Mouse (Mus musculus) mouse embryonic stem cell (cell line): Measurements from ENCODE around the gene Bex4.
"Not testable (repeated sequence)": the region's sequence is repeated elsewhere in the genome, so short reads cannot be mapped to it uniquely, and the experiment has no call there.

ENCODE experiments used
- in situ Hi-C, 2 experiments: fragments of 300-500 bp; cut with MboI; formaldehyde crosslinking; loops; 1 replicate in 1 of 2; 3 replicates in 1 of 2; pipeline ENCODE4 v1.14.3; 2019 to 2020; ENCODE audit warnings: low sequenced_read_pairs in 2 of 2, low pct_unique_long_range_greater_than_20kb in 1 of 2, mixed read lengths in 1 of 2; ENCODE audit not compliant: unreplicated experiment in 1 of 2

Bex4 gene

GRCm38 (mm10) chrX:136138827-136139639 is at the start of gene Bex4:
Gene Bex4 (plus strand): TSS chrX:136138996.
- in situ Hi-C loops = not testable (repeated sequence)

- in situ Hi-C loops = no loop called here
Measured at GRCm38 (mm10) chrX:136092497-136093279, 46.1 kb upstream of the Bex4 start.

- in situ Hi-C loops = no loop called here
Measured at GRCm38 (mm10) chrX:136094421-136094820, 44.4 kb upstream of the Bex4 start.

DNA sequence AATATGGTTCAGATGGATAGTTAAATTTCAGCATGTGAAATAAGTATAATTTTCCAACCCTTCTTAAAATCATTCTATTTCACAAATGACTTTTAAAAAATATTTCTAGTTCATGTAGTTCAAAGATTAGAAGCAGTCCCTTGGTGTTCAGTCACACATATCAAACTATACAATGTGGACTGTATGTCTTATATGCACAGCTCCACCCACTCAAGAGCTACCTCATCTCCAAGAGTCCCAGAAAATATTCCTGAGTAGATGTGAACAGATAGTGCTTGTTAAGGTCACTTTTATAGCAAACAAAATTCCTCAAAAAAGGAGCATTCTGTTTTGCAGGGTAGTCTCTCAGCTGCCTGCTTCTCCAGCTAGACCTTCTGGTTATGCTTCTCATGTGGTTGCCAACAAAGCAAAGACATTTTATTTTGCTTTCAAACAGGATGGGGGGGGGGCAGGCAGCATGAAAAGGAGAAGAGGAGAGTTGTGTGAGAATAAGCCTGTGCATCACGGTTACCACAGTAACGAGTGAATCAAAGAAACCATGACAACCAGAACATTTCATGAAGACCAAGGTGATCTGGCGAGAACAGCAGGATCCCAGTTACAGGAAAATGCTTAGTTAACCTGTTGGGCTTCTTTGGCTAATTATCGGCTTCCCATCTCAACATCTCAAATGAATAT is 34.6 kb upstream of the Bex4 start:
- in situ Hi-C loops = no loop called here

GRCm38 (mm10) chrX:136104724-136105088 is 34.1 kb upstream of the Bex4 start:
- in situ Hi-C loops = no loop called here

- in situ Hi-C loops = no loop called here
Measured at GRCm38 (mm10) chrX:136107942-136108341, 30.9 kb upstream of the Bex4 start.

- in situ Hi-C loops = no loop called here
Measured at GRCm38 (mm10) chrX:136115015-136115414, 23.8 kb upstream of the Bex4 start.

DNA sequence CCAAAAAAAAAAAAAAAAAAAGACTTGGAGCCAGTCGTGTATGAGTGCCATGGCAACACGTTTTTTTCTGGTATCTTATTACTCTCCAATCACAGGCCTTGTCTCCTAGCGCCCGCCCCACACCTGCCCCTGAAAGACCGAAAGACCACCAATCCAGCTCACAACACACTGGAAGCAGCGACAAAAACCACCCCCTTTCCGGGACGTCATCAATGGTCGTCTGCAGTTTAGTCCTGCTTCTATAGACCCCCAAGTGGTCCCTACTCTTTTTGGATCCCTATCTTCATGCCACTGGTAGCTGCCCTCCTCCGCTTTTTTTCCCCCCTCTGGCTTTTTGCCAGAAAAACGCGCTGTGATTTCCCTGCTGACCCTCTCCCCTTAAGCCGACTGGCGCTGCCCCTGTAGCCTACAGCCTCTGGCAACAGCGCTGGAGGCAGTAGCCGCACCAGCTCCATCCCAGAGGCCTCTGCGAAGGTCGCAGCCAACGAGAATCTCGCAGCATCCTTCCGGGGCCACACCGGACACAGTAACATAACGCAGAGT is 23.3 kb upstream of the Bex4 start:
- in situ Hi-C loops = no loop called here

DNA sequence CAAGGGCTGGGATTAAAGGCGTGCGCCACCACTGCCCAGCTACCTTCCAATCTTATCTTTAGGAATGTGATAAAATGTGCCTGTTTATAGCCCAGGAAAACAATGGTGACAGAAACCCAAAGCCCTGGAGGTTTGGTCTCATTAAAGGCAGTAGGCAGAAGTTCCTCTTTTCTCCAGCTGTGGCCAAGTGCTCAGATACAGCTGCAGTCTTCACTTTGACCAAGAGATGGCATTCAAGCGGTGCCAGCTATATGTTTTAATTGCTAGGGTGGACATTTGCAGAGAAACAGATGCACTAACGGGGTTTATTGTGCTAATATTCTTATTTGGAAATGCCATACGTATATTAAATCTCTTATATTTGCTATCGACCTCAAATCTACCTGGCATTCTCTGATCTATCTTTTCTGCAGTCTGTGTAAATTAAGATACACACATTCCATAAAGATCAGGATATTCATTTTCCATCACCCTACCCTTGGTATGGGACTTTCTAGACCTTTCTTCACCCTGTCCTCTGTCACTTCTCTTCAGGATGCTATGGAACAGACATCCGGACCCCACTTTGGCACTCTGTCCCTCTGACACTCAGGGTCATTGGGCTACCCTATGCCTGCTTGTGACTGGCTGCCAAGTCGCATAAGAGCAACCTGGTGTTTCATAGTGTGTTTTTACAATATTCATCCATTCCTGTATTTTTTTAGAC is 11.6 kb upstream of the Bex4 start:
- in situ Hi-C loops = no loop called here

- in situ Hi-C loops = no loop called here
Measured at GRCm38 (mm10) chrX:136127744-136128064, 11.1 kb upstream of the Bex4 start.

DNA sequence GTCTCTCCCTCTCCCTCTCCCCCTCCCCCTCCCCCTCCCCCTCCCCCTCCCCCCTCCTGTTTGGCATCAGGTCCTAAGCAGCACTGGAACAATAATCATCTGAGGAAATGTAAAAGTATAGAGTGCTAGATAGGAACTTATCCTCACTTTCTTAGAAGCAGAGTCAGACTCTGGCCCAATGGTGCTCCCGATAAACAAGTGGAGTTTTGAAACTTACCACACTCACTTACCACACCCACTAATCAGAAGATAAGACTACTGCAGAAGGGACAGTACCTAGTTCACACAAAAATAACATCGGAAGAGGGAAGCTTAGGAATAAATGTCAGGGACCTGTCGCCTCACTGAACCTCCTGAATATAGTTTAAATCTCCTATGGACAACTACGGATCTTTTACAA is 3.2 kb upstream of the Bex4 start:
- in situ Hi-C loops = no loop called here

GRCm38 (mm10) chrX:136139640-136140004 is 826 bp downstream of the Bex4 start:
- in situ Hi-C loops = not testable (repeated sequence)

GRCm38 (mm10) chrX:136141385-136141784 is 2.6 kb downstream of the Bex4 start:
- in situ Hi-C loops = no loop called here

DNA sequence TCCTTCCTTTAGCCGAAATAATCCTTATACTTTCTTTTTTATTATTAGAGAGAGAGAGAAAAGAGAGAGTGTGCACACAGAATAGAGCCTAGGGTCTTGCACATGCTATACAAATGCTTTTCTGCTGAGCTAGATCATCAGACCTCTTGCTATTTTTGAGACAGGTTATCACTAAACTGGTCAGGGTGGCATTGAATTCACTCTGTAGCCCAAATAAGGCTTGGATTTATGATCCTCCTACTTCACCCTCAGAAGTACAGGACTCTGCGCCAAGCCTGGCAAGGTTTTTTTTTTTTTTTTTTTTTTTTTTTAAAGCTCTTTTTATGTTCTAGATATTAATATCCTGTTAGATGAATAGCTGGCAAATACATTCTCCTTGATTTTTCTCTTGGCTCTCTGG is 4.9 kb downstream of the Bex4 start:
- in situ Hi-C loops = no loop called here

- in situ Hi-C loops = no loop called here
Measured at GRCm38 (mm10) chrX:136144195-136144594, 5.4 kb downstream of the Bex4 start.

DNA sequence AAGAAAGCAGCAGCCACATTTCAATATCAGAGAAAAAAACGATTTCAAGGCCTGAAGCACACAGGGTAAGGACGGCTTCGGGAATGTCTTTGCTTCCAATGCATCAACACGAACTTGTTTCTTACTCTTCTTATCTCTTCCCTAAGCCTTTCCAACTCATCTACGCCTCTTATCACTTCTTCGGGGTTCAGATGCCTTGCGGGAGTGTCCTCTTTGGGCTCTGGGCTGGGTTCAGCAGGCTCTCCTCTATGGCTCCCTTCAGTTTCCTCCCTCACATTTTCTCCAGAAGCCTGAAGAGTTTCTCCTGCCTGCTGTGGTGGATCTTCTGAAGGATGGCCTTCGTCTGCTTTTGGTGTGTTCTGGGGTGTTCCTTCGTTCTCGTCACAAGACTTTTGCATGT is 31.8 kb downstream of the Bex4 start:
- in situ Hi-C loops = no loop called here

- in situ Hi-C loops = no loop called here
Measured at GRCm38 (mm10) chrX:136171189-136172117, 32.7 kb downstream of the Bex4 start.

DNA sequence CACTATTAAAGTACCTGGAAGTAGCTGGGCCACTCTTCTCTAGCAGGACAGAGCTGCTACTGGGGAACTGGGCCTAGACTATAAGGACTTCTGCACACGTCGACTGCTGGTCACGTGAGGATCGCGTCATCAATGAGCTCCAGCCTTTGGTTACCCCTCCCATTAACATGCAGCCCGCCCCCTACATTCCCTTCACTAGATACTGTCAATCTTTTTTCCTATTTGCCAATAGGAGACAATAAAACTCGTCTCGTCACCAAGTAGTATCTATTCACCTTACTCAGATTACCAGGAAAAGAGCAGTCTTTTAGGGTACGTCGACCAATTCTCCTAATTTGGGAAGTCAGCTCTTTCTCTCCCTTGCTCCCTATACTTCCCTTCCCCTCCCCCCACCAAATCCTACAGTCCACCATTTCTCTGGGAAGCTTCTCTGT is 33.3 kb downstream of the Bex4 start, which contains the start of gene Tceal8:
Tceal8 (minus strand) TSS at position 225 of the 434 bp plus-strand sequence.
- in situ Hi-C loops = no loop called here
